Mouse (Mus musculus): ENCODE results near the gene Etv1.

The Etv1 gene

GRCm38 (mm10) chr12:38779186-38779777 lies at the start of gene Etv1:
TSS of gene Etv1 (plus strand) at chr12:38779380.
- DNase-seq, result peak; percentile 43

GRCm38 (mm10) chr12:38729661-38730060 lies 49.5 kb upstream of the Etv1 start:
- DNase-seq, result no peak

DNA sequence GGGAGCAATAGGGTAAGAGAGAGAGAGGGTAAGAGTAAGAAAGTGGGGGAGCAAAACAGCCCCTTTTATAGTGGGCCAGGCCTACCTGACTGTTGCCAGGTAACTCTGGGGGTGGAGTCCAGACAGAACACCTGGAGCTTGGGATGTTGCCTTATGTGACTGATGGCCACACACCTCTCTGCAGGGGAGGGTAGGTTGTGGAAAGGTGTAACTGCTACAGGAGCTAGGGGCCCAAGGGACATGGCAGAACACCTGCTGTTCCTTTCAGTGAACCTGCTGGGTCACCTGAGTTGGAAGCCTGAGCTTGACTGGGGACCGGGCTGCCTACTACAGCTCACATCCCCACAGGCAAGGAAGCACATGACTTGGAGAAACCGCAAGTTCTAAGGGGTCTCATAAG lies 48.4 kb upstream of the Etv1 start:
- no peak for DNase-seq

DNA sequence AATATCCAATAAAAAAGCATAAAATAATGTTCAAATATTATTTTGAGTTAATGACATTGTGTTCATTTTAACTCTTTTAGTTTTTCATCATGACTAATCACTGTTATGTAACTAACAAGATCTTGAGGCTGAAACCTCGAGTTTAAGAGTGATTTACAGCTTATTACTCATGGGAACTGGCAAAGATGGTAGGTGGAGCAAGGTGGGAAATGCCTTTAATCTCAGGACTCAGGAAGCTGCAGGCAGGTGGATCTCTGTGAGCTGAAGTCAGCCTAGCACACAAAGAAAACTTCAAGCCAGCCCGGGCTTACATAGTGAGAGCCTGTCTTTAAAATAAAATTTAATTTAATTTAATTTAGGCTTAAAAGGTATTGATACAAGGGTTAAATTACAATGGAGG lies 19.9 kb upstream of the Etv1 start:
- no peak for DNase-seq

DNA sequence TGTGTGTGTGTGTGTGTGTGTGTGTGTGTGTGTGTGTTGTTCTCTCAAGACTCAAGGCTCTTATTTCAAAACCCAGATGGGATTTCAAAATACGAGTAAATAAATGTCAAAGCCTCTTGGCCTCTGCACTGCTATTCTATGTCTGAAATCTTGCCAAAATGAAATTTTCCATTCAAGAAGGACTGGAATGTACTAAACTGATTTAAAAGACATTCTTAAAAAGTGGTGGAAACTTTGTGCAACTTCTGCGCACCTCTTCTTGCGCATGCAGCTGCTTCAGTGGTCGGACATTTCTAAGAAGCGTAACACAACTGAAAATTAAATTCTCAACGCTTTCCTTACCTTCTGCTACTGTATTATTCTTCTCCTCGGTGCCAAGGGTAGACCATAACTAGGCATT lies 1.9 kb upstream of the Etv1 start:
- no peak for DNase-seq

DNA sequence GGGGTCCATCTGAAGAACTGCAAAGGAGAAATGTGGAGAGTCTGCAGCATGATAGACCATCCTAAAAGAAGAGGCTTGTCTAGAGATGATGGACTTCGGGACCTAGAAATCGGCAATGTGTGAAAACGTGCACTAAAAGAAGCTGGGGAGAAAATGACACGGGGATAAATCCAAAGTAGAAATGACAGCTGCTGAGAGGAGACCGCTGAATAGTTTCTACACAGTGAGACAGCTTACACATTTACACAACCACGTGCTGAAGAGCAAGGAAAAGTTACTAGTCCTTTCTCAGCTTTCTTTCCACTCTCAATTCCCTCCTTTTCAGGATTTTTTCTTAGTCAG lies 1.3 kb upstream of the Etv1 start:
- no peak for DNase-seq

- DNase-seq, result peak; percentile 88
These were observed 693 bp upstream of the Etv1 start for GRCm38 (mm10) chr12:38778299-38779075.

GRCm38 (mm10) chr12:38780006-38780954 lies 1.1 kb downstream of the Etv1 start:
- DNase-seq, result peak; percentile 64

DNA sequence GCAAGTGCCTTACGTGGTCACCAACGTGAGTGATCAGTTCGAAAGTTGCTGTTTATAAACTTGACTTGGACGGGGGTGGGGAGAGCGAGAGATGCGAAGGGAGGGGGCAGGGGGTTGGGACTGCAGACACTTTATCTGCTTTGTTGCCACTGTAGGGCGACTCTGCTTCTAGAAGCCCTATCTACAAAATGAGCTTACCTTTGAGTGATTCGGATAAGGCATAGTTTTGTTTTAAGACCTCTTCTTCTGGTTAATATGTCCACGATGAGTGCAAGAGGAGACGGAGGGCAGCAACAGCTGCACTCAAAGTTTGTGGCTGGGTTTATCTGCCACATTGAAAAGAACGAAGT lies 1.8 kb downstream of the Etv1 start:
- peak; percentile 28 for DNase-seq

DNA sequence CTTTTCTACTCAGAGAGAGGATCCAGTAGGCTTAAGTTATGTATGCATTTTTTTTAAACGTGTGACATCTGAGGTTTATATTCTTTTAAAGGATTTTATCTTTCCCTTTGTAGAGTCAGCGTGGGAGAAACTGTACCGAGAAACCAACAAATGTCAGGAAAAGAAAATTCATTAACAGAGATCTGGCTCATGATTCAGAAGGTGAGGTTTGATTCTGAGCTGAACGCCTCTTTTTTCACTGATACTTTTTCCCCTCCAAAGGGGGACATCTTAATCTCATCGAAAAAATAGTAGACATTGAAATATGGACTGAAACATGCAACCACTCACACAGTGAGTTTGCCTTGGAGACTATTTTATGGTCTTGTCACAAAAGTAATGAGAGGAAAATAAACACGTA lies 2.5 kb downstream of the Etv1 start:
- DNase-seq, result no peak

DNA sequence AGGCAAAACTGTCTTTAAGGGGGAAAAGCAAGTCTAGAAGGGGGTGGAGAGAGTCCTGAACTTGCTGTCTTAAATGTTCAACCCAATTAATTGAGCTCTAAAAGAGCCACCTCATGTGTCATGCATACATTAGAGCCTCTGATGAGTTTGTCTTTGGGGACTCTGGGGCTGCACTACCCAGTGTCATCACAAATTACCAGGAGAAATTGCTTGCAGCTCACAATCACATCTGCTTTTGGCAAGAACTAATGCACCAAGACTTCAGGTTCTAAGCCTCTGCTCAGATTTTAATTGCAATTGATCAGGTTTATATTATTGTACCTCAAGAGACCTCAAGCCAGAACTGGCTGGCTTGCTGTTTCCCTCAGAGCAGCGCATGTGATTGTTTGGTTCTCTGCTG lies 4.1 kb downstream of the Etv1 start:
- no peak for DNase-seq

DNA sequence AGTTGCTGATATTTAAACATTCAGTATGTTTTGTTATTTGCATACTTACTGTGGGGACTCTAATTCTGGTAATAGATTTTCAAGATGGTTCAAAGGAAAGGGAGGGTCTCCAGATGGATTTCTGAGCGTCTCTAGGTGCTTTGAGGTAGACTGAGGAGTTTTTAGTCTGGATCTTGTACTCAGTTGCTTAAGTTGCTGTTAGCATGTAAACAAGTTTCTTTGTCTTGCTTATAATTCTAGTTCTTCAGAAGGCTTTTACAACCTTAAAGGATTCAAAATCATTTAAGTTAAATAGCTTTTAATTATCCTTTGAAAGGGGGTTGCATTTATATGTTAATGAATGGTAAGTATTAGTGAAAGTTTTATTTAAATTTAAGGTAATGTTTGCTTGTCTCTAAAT lies 5.0 kb downstream of the Etv1 start:
- DNase-seq, result no peak

GRCm38 (mm10) chr12:38786571-38786970 lies 7.4 kb downstream of the Etv1 start:
- DNase-seq, result no peak

- DNase-seq, result no peak
These were observed 8.5 kb downstream of the Etv1 start for GRCm38 (mm10) chr12:38787704-38788103.

DNA sequence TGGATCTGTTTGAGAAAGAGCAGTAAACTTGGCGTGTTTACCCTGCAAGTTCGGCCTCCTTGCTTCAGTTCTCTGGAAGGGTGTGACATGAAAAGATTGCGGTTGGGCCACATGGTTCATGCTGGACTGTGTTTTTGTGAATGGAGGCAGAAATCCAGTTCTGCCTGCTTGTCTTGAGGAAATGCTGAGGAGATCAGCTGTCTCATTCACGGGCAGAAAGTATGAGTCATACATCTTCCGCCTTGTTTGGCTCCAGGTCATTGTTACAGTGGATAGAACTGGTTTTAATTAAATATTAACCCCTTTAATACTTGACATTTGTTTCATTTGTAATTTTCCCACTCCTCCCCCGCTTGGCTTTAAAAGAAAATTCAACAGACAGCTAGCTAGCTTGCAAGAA lies 9.4 kb downstream of the Etv1 start:
- DNase-seq, result peak; percentile 39

- no peak for DNase-seq
These were observed 10.7 kb downstream of the Etv1 start for GRCm38 (mm10) chr12:38789789-38790355.

GRCm38 (mm10) chr12:38793076-38793475 lies 13.9 kb downstream of the Etv1 start:
- no peak for DNase-seq

- DNase-seq, result no peak
These were observed 14.5 kb downstream of the Etv1 start for GRCm38 (mm10) chr12:38793697-38794096.

DNA sequence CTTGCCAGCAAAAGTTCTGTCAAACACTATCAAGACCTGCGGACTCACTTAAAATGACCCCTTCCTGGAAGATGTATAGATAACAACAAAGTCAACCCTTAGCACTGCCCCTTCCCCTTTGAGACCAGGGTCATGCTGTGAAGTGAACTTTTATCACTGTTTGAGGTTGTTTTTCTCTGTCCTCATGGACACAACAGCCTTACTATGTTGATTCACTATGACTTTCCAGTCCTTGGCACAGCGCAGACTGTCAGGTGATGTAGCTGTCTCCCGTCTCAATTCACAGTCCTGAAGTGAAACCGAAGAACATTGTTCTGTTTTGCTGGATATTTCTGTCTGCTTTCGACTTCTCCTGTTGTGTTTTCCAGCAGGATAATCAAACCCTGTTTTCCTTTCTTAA lies 27.9 kb downstream of the Etv1 start:
- no peak for DNase-seq

DNA sequence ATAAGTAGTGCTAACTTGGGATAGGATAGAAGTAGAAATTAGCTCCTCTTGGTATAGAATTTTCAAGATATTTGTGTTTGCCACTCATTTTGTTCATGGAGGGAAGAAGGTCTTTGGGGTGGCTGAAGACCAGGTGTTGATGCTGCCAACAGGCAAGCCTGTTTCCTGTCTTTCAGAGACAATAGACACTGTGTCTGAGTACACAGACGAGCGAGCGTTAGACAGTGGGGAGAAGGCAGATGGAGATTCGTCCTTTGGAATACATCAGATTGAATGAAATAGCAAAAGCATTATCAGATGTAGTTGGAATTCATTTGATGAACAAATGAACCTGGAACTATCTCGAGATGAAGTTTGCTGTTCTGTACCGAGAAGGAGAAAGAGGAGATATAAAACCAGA lies 33.2 kb downstream of the Etv1 start:
- DNase-seq, result no peak

- DNase-seq, result no peak
These were observed 35.0 kb downstream of the Etv1 start for GRCm38 (mm10) chr12:38814010-38814786.

DNA sequence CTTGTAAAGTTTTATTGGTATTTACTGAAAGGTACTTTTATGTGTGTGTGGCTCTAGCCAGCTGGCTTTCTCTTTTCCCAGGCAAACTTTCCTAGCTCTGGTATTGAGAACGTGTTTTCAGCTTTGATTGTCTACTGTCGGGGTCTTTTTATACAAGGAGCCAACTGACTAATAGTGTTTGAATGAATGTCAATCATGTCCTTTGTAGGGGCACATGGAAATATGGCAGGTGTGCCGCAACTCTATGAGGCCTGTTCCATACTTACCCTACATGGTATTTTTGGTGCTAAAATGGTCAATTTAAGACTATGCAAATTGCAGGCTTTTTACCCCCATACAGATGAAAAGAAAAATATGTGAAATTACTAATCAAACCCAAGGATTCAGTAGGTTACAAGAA lies 37.1 kb downstream of the Etv1 start:
- DNase-seq, result no peak

GRCm38 (mm10) chr12:38818320-38818719 lies 39.1 kb downstream of the Etv1 start:
- no peak for DNase-seq

Measured in kidney, adult 18-20 months (tissue).